Mouse (Mus musculus): ENCODE results near the gene Sgpp2.
A peak's percentile ranks its signal among the peaks of the same experiment; 100 is the strongest.

The Sgpp2 gene

DNA sequence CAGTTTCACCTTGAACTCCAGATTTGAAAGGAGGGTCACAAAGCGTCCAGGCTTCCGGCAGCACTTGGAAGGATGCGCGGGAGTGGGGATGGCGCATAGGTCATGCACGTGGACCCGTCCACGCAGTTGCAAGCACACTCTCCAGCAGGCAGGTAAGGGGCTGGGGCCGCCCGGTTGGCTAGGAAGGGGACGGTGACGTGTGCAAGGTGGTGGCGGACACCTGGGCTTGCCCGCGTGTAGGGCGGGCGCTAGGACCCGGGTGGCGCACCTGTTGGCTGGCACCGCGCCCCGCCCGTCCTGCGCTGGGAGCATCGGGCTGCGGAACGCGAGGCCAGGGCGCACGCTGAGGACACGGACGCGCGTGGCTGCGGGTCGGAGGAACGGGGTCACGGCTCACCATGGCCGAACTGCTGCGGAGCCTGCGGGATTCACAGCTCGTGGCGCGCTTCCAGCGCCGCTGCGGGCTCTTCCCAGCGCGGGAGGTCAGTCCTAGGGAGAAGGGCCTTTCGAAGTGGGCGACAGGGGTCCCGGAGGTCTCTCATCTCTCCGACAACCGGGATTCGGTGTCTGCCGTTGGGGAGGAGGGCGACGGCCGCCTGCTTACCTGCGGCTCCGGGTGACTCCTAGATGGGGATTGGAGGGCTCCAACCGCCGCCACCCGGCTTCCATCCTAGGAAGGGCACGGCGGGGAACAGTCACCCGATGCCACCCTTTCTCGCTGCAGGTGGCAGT, at the start of gene Sgpp2:
Sgpp2 (plus strand) TSS at position 325 of the 732 bp plus-strand sequence.
- peak; percentile 57 for DNase-seq

DNA sequence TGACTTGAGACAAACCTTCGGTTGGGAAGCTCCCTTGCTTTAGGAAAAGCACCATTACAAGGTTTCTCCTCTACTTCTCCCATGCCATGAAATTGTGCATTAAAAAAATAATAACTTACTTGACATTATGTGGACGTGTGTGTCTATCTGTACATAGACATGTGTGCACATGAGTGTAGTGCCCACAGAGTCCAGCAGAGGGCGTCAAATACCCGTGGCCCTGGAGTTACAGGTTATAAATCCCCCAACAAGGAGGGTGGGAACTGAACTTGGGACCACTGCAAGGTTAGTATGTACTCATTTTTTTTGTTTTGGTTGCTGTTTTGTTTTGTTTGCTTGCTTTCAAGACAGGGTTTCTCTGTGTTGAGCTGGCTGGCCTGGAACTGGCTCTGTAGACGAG, 42.6 kb upstream of the Sgpp2 start:
- DNase-seq = no peak

DNA sequence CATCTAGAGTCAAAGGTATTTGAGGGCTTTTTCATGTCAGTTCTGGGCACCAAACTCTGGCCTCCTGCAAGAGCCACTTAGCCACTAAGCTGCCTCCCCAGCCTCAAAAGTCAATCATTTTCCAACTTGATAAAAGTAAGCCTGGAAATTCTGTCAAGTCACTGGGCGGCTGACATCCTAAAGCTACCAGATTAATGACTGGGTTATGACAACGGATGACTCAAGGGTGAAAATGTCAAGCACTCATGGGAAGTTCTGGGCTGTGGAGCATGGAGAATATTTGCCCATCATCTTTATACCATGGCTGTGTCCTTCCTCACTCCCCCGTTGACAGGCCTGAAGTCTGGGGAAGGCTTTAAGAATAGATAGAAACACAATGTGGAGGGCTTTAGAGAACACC, 37.2 kb upstream of the Sgpp2 start:
- no peak for DNase-seq

DNA sequence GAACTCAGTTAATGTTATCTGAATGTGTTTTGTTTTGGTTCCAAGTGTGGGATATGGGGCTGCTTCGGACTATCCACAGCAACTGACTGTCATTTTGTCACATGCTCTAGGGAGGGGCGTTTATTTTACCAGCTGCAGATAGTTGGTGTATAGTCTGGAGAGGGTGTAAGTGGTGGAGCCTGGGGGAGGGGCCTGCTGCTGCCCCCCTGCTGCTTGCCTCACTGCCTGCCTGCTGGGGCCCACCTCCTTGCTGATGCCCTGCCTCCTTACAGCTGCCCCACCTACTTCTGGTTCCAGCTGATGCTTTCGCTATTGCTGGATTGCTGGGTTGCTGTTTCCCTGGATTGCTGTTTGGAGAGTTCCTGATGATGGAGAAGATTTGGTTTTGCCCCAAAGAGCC, 31.0 kb upstream of the Sgpp2 start:
- DNase-seq = no peak

DNA sequence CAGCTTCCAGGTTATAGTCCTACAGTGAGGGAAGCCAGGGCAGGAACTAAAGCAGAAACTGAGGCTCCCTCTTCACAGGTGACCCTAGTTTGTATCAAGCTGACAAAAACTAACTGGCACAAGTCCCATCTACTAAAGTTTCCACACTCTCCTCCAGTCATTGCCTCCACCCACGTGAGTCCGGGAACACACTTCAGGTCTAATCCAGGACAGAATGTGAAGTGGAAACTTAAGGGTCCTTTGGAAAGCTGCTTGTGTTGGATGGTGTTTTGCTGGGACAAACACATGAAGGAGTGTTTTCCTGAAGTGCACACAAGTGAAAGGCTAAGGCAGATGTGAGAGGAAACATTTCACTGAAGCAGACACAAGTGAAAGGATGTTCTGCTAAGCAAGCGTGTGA, 17.7 kb upstream of the Sgpp2 start:
- no peak for DNase-seq

DNA sequence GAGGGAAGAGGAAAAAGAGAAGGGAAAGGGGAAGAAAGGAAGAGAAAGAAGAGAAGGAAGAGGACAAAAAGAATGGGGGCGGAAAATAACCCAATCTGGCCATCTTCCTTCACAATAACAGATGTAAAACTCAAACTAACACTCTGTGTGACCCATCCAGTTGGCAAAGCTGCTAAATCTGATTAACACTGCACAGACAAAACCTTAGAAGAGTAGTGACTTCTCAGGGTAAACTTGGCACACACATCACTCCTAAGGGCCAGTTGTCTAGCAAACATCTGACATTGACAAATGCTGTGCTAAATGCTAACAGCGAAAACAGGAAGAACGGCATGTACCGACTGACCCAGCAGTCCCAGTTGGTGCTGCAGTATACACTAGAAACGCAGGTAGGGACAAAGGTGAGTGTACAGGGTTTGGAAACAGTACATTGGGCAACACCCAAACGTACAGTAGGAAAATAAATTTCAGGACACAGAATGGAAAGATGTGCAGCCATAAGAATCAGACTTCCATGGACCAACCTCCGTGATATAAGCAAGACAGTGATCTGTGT, 10.4 kb upstream of the Sgpp2 start:
- no peak for DNase-seq

DNA sequence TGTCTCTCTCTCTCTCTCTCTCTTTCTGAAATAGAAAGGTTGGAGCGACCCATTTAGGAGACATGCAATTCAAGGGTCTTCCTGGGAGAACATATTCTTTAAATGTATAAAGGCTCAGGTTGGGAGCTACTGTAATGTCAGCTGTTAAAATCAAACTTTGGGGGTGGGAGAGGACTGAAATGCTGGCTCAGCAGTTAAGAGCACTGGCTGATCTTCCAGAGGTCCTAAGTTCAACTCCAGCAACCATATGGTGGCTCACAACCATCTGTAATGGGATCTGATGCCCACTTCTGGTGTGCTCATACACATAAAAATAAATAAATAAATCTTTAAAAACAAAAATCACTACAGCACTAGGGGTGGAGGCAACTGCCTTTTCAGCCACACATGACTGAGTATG, 1.5 kb upstream of the Sgpp2 start:
- no peak for DNase-seq

DNA sequence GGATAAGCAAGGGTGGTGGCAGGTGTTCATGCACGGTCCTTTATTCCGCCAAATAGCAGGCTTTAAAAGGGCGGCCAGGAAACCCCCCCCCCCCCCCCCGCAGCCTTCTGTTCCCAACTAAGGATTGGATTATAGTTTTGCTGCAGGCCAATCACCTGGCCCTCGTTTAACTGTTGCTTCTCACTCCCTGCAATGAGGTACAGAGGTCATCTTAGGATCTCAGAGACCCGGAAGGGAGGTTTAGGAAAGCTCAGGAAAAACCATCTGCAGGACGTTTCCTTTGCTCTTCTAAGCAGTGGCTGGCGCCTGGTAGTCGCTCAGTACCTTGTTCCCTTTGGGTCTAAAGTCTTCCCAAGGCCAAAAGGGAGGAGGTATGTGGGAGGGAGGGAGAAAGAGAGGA, 865 bp upstream of the Sgpp2 start:
- peak; percentile 34 for DNase-seq

DNA sequence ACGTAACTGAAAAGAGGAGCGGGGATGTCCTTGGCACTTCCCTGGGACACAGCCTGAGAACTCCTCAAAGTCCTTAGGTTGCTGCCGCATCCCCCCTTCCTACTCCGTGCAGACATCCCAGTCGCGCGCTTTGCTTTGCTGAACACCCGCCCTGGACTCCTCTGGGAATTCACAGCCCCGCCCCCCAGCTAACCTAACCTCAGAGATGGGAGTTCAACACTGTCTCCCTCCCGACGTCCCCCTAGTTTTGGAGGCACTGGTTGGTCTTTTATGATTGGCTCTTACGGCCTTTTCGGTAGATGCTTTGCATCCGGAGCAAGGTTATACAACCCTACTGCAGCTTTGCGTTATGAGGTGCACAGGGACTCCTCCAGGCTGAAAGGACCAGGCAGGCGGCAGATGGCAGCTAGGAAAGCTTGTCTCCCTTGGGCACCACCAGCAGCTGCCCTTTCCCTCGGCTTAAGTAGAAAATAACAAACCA, 756 bp downstream of the Sgpp2 start:
- DNase-seq = peak; percentile 78

DNA sequence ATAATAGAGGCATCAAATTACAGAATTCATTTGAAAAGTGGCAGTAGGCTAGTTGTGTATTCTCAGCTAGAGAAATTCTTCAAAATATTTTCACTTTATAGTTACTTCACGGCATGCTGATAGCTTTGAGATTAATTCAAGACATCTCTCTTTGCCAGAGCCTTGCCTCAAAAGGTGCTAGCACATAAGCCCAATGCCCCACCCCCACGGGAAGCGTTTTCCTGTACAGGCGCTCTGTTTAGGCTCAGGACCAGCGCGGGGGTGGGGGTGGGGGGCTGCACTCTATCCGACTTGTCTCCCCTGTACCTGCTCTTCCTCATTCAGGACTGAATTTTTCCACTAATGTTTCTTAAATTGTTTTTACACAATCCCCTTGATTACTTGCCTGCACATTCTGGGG, 1.3 kb downstream of the Sgpp2 start:
- peak; percentile 32 for DNase-seq

DNA sequence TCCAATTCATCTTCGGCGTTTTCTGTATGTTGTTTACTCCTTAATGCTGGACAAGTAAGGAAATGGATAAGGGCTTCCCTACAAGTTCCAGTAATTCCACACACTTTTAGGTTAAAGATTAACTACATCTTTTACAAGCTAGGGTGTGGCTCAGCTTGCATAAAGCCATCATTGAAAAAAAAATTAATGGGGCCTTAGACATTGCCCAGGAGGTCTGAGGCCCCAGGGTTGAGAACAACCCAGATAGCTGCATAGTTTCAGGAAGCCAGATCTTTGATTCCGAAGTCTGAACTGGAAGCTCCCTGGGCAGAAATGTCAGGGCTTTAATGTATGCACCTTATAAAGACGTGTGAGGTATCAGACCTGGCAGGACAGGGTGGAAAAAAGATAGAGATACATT, 2.8 kb downstream of the Sgpp2 start:
- DNase-seq = no peak

DNA sequence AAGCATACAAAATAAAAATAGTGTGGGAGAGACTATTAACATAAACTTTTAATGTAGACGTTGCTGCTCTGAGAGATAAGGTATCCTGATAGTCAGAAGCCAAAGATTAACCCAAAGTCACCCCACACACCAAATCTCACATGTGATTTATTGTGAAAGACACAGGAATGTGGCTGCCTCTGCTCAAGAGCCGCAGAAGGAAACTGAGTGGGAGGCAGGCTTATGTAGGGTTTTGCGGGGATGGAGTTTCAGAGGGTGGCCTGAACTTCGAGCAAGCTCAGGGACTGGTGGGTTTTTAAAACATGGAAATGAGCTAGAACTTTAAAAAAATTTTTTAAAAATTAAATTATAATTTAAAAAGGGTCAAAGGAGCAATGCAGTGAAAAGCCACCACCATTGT, 3.8 kb downstream of the Sgpp2 start:
- DNase-seq = no peak

DNA sequence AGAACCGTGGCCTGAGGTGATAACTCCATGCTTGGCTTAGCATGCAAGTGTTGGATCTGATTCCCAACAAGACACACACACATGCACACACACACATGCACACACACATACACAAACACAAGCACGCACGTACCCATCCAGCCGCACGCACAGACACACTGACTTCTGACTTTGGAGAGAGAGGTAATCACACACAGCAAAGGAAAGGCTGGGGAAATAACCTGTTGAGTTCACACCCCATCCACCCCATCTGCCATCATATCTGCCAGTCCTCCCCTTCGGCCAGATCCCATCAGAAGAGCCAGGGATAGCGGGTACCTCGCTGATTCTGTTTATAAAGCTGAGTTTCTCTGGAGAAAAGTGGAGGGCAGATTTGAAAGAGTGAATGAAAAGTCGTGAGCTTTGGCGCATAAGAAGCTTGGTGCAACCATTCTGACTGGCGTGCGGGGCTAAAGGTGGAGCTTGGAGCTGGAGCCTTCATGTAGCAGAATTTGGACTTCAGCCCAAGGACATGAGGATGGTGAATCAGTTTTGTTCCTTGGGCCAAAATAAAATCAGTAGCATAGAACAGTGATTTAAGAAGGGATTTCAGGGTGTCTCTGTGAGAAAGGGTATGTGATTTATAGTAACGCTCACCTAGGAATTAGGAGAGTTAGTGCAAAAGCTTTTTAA, 8.1 kb downstream of the Sgpp2 start:
- DNase-seq = no peak

DNA sequence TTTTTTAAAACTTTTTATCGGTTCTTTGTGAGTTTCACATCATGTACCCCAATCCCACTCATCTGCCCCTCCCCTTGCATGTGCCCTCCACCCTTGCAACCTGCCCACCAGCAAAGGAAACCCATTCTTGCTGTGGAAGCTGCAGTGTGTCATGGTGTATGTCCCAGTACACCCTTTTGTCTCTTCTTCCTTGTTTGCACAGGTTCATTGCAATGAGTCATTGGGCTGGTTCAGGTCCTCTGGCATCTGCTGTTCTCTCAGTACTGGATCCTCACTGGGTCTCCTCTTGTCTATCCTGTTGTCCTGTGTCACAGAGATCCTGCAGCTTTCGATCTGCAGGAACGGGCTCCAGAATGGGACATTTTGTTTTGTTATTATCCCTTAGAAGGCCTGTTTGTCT, 10.1 kb downstream of the Sgpp2 start:
- DNase-seq = no peak

DNA sequence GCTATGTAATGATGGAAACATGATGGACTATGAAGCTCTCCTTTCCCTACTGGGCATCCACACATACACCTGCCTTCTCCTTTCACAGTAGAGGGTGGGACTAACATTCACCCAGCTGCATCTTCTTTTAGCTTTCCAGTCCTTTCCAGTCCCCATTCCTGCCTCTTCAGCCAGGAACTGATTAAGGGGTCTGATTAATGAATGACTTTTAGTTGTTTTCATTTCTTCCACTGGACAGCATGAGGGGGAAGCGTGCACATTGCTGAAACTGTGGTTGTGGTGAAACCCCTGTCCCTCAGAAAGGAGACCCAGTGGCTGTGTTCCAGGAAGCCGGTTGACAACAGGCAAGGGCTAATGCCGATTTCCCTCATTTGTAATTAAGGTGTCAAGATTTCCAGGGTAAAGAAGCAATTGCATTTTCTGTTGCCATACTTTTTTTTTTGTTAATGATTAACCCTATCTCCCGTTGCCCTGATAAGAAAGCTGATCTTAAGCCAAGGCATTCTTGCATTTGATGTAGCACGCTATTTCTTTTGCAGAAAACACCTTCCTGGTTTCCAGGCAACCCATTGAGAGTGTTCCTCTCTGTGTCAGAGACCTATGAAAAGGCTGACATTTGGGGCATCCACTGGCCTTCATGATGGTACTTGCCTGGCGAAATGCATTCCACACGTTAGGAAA, 12.1 kb downstream of the Sgpp2 start:
- DNase-seq = no peak

DNA sequence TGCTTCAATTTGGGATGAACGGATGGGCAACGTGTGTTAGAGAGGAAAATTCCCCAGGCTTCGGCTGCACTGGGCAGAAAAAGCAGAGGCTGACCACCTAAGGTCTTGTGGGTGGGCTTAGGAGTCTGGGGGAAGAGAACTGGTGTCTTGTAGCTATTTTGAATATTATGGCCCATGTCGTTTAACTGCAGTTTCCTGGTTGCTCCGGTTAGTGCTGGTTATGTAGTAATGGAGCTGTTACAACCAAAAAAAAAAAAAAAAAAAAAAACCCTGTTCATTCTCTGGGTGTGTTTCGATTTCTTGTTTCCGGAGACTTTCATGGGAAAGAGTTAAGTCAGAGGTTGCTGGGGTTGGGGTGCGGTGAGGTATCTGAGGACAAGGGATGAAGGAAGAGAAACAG, 12.7 kb downstream of the Sgpp2 start:
- DNase-seq = no peak

DNA sequence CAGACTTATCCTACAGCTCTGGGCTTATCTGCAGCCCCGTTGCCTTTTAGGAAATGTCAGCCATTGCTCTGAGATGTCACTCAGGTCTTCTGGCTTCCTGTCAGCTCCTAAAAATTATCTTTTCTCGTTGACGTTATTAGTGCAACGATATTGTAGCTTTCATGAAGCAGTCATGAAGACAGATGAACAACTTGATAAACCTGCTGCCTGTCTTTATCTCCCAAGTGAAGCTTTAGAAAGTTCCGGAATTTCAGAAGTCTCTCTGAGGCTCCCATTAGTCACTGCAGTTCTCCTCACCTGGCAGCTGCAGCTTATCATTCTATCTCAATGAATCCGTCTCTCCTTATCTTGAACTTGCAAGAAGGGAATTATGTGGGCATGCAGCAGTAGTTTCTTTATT, 13.9 kb downstream of the Sgpp2 start:
- DNase-seq = no peak

DNA sequence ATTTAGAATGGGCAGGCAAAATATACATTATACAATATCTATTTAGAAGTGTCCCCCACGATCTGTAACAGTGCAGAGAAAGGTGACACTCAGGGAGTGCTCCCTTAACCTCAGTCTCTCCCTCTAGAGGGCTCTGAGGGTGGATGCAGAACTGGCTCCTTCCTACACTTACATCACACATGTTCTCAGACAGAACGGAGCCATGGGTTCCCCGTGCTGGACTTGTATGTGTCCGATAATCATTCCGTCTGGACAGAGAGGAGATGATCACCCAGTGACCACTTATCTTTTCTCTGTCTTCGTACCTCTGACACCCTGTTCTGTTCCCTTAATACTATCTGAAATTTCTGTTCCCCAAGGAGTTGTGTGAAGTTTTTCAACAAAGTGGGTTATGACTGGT, 15.7 kb downstream of the Sgpp2 start:
- no peak for DNase-seq

DNA sequence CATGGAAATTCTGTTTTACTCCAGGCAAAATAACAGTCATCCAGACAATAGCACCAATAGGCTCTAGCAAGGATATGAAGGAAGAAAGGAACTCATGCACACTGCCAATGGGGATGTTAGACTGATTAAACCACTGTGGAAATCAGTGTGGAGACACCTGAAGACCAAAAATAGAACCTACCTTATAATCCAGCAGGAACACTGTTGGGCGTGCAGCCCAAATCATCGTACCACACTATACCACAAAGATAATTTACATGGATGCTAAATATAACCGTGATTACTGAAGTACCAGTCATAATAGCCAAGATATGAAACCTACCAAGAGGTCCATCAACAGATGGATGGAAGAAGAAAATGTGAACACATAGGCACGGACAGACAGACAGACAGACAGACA, 18.5 kb downstream of the Sgpp2 start:
- no peak for DNase-seq

DNA sequence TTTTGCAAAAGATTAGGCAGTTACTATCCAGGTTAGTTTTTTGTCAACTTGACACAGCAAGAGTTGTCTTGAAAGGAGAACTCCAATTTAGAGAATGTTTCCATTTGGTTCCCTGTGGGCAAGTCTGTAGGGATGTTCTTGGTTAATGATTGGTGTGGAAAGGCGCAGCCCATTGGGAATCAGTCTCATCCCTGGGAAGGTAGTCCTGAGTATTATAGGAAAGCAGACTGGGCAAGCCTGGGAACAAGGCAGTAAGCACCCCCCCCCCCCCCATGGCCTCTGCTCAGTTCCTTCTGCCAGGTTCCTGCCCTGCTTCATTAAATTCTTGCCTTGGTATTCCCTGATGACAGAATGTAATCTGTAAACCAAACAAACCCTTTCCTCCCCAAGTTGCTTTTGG, 19.7 kb downstream of the Sgpp2 start:
- DNase-seq = no peak

DNA sequence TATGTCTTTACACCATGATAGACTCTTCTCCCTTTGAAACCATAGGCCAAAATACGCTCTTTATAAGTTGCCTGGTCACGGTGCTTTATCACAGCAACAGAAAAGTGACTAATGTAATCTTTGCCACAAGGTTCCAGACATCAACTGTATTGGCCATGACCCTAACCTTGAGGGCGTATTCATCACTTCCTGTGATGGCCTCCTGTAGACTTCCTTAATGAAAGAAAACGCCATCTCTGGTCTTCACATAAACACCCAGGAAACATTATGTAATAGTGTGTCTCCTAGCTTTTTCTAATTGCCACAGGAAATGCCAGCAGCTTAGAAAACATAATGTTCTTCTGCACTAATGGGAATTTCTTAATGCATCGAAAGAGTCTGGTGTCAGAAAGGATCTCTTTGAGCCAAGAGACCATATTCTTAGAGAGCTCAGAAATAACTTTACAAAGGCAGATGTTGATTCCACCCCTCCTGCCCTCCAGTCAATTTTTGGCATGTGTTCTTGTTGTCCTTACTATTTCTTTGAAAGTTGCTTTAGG, 20.5 kb downstream of the Sgpp2 start:
- no peak for DNase-seq

DNA sequence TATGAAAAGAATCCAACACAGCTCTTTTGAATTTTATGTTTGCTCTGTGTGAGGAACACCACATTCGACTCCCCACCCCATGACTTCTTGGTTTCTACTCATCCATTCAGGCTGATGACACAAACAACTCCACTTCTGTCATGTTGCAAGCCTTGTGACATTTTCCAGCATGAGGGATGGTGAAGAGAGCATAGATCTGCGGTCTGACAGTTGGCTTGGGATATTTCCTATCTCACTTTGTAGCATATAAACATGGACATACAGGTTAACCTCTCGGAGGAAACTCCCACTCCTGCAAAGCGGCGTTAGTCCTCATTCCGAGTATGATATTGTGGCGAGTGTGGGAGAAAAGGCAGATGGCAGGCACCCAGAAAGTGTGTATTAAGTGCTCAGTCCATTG, 27.6 kb downstream of the Sgpp2 start:
- no peak for DNase-seq

DNA sequence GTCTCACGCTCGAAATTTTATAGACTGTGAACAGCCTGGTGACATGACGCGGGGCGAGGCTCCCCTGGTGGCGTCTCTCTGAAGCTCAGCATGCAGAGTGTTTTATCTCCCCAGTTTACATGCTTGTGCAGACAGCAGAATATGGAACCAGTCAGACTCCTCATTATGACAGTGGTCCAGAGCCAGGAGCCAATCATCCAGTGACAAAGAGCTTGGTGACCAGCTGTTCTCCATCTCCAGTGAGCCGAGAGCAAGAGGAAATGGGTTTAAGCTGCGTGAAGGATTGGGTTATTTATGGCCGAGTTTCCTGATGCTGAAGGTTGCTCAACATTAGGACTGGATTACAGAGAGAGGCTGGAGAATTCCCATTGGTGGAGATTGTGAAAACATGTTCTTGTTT, 28.1 kb downstream of the Sgpp2 start:
- peak; percentile 85 for DNase-seq

DNA sequence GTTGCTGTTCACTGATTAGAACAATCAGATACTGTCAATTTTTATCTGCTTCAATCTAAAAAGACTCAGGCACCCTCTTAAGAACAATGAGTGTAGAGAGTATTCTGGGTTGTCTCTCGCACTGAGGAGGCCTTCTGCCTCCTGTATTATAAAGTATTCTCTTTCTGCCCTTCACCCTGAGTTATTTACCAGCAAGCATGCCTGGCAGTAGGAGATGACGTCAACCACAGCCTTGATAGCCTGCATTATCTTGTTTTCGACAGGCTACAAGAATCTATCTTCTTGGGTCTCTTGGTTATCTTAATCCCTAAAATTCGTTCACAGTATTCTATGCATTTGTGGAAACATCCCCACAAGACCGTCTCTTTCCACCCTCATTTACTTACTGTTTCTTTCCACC, 29.8 kb downstream of the Sgpp2 start:
- DNase-seq = no peak
